Mouse (Mus musculus) C2C12 (cell line): ENCODE measurements at regions not wholly inside any gene's neighbourhood (a gene's known extent, or its start where the extent isn't known, plus 50 kb on each side); places are given as distances from the start of the nearest gene placed in this dataset.

Source experiments
- H3K27me3 ChIP-seq: one replicate; pipeline ENCODE4 v1.6.1; 2011; ENCODE audit not compliant: control insufficient read depth, insufficient read depth, insufficient read length
- H3K36me3 ChIP-seq: one replicate; pipeline ENCODE4 v1.6.1; 2011; ENCODE audit not compliant: control insufficient read depth, insufficient read depth
- H3K4me3 ChIP-seq: one replicate; pipeline ENCODE4 v1.5.1; 2011; ENCODE audit warnings: mild to moderate bottlenecking, control low read depth; ENCODE audit not compliant: poor library complexity, insufficient read depth, severe bottlenecking
- H3K79me2 ChIP-seq: one replicate; pipeline ENCODE4 v1.6.1; 2011; ENCODE audit not compliant: control insufficient read depth, insufficient read depth
- H3K79me3 ChIP-seq: one replicate; pipeline ENCODE4 v1.6.1; 2011; ENCODE audit warnings: low read depth, control low read depth
- H3ac ChIP-seq: one replicate; pipeline ENCODE3; 2011; ENCODE audit warnings: low read depth; ENCODE audit not compliant: control insufficient read depth, insufficient read length
- CEBPB ChIP-seq: IDR thresholded peaks from one replicate; pipeline ENCODE4 v1.6.1; 2011; ENCODE audit warnings: low read depth, mild to moderate bottlenecking, control low read depth, moderate library complexity
- CTCF ChIP-seq: IDR thresholded peaks from one replicate; pipeline ENCODE4 v1.5.1; 2011; ENCODE audit not compliant: control insufficient read depth, insufficient read depth, insufficient read length
- FOSL1 ChIP-seq: IDR thresholded peaks from one replicate; pipeline ENCODE4 v1.8.0; 2011; ENCODE audit warnings: mild to moderate bottlenecking, low read length; ENCODE audit not compliant: poor library complexity, insufficient read depth, severe bottlenecking
- MAX ChIP-seq: IDR thresholded peaks from one replicate; pipeline ENCODE4 v1.6.1; 2011; ENCODE audit warnings: mild to moderate bottlenecking, control low read depth
- MYOD1 ChIP-seq: IDR thresholded peaks from one replicate; pipeline ENCODE4 v1.6.1; 2011; ENCODE audit warnings: low read depth; ENCODE audit not compliant: control insufficient read depth, insufficient read length
- MYOG ChIP-seq: IDR thresholded peaks from one replicate; pipeline ENCODE4 v1.6.1; 2011; ENCODE audit not compliant: control insufficient read depth, insufficient read length; ENCODE audit errors: extremely low read depth
- USF1 ChIP-seq: IDR thresholded peaks from one replicate; pipeline ENCODE4 v1.6.1; 2011; ENCODE audit warnings: low read depth, mild to moderate bottlenecking, control low read depth, moderate library complexity

- no peaks in the 10 kb centered on the region for H3K27me3 ChIP-seq
- H3K79me3 ChIP-seq, result no peaks in the 10 kb centered on the region
- TF ChIP-seq FOSL1, result no peak
- no peak for TF ChIP-seq MYOG
- TF ChIP-seq MYOD1, result no peak
- no peak for TF ChIP-seq MAX
- no peak for TF ChIP-seq USF1
- no peak for TF ChIP-seq CEBPB
- no peak for TF ChIP-seq CTCF
- no peak overlapping the region for H3K4me3 ChIP-seq
- H3K79me2 ChIP-seq, result no peaks in the 10 kb centered on the region
- no peak overlapping the region for H3ac ChIP-seq
- H3K36me3 ChIP-seq, result no peaks in the 10 kb centered on the region
These were observed 85.9 kb downstream of the Osr1 start for GRCm38 (mm10) chr12:9655794-9656193.

- Histone ChIP-seq H3K4me3 (no peak overlapping the region), H3K27me3 (no peaks in the 10 kb centered on the region), H3ac (no peak overlapping the region), H3K36me3 (no peaks in the 10 kb centered on the region), H3K79me3 (no peaks in the 10 kb centered on the region), H3K79me2 (no peaks in the 10 kb centered on the region)
- TF ChIP-seq CTCF (no peak), MYOG (no peak), FOSL1 (no peak), MAX (no peak), MYOD1 (no peak), USF1 (no peak), CEBPB (no peak)
These were observed 86.4 kb downstream of the Osr1 start for GRCm38 (mm10) chr12:9656324-9656723.

- no peak overlapping the region for H3ac ChIP-seq
- H3K36me3 ChIP-seq, result no peaks in the 10 kb centered on the region
- H3K4me3 ChIP-seq, result no peak overlapping the region
- no peak for TF ChIP-seq MYOG
- no peak for TF ChIP-seq FOSL1
- TF ChIP-seq MAX, result no peak
- TF ChIP-seq USF1, result no peak
- TF ChIP-seq MYOD1, result no peak
- no peak for TF ChIP-seq CEBPB
- no peak for TF ChIP-seq CTCF
- no peaks in the 10 kb centered on the region for H3K79me3 ChIP-seq
- no peaks in the 10 kb centered on the region for H3K79me2 ChIP-seq
- H3K27me3 ChIP-seq, result no peaks in the 10 kb centered on the region
These were observed 87.4 kb downstream of the Osr1 start for GRCm38 (mm10) chr12:9657199-9657766.

GRCm38 (mm10) chr12:9657793-9658192, 87.9 kb downstream of the Osr1 start:
- TF ChIP-seq MAX, result no peak
- no peak for TF ChIP-seq FOSL1
- no peak for TF ChIP-seq MYOG
- Histone ChIP-seq H3ac (no peak overlapping the region), H3K27me3 (no peaks in the 10 kb centered on the region), H3K79me3 (no peaks in the 10 kb centered on the region), H3K4me3 (no peak overlapping the region), H3K79me2 (no peaks in the 10 kb centered on the region), H3K36me3 (no peaks in the 10 kb centered on the region)

- no peaks in the 10 kb centered on the region for H3K36me3 ChIP-seq
- TF ChIP-seq MAX, result no peak
- TF ChIP-seq MYOD1, result no peak
- no peak for TF ChIP-seq FOSL1
- TF ChIP-seq CEBPB, result no peak
- TF ChIP-seq MYOG, result no peak
- no peak for TF ChIP-seq CTCF
- no peaks in the 10 kb centered on the region for H3K79me2 ChIP-seq
- no peaks in the 10 kb centered on the region for H3K27me3 ChIP-seq
- no peaks in the 10 kb centered on the region for H3K79me3 ChIP-seq
- H3ac ChIP-seq, result no peak overlapping the region
- no peak overlapping the region for H3K4me3 ChIP-seq
These were observed 90.4 kb downstream of the Osr1 start for GRCm38 (mm10) chr12:9660299-9660698.

GRCm38 (mm10) chr12:9688776-9689175, 118.9 kb downstream of the Osr1 start:
- Histone ChIP-seq H3K4me3 (no peak overlapping the region), H3K79me2 (no peaks in the 10 kb centered on the region), H3K27me3 (no peaks in the 10 kb centered on the region), H3K79me3 (no peaks in the 10 kb centered on the region), H3K36me3 (no peaks in the 10 kb centered on the region), H3ac (no peak overlapping the region)
- TF ChIP-seq MYOG (no peak), MAX (no peak), CTCF (no peak), MYOD1 (no peak), FOSL1 (no peak)
